Mouse (Mus musculus) kidney, postnatal 4 days (tissue): Measurements from ENCODE around the gene Card10.

ENCODE experiments used
- DNase-seq, 2 experiments: peaks; one replicate each; pipeline ENCODE4 v3.0.0; 2021; ENCODE audit warnings: mixed read lengths in 2 of 2

The Card10 gene

GRCm38 (mm10) chr15:78801571-78801970 lies 1.3 kb downstream of the Card10 start:
- DNase-seq: no peak

- DNase-seq: peak in 1 of 2 experiments; percentile 51
These were observed 3.8 kb downstream of the Card10 start for GRCm38 (mm10) chr15:78799029-78799428.

- no peak for DNase-seq
These were observed 5.8 kb downstream of the Card10 start for GRCm38 (mm10) chr15:78797060-78797329.

GRCm38 (mm10) chr15:78796196-78797059 lies 6.4 kb downstream of the Card10 start:
- DNase-seq: peak; percentile 65 to 79

- peak in 1 of 2 experiments; percentile 12 for DNase-seq
These were observed 11.9 kb downstream of the Card10 start for GRCm38 (mm10) chr15:78790990-78791389.

- peak; percentile 72 to 77 for DNase-seq
These were observed 12.4 kb downstream of the Card10 start for GRCm38 (mm10) chr15:78790451-78790850.

GRCm38 (mm10) chr15:78789721-78790323 lies 13.0 kb downstream of the Card10 start:
- no peak for DNase-seq

GRCm38 (mm10) chr15:78788042-78788441 lies 14.8 kb downstream of the Card10 start:
- DNase-seq: peak in 1 of 2 experiments; percentile 54

GRCm38 (mm10) chr15:78787287-78787856 lies 15.5 kb downstream of the Card10 start:
- DNase-seq: no peak

GRCm38 (mm10) chr15:78786411-78786818 lies 16.4 kb downstream of the Card10 start:
- DNase-seq: no peak

GRCm38 (mm10) chr15:78785961-78786360 lies 16.9 kb downstream of the Card10 start:
- peak; percentile 68 to 80 for DNase-seq

GRCm38 (mm10) chr15:78785258-78785657 lies 17.6 kb downstream of the Card10 start:
- DNase-seq: no peak

- no peak for DNase-seq
These were observed 18.3 kb downstream of the Card10 start for GRCm38 (mm10) chr15:78784520-78784919.

GRCm38 (mm10) chr15:78782348-78783103 lies 20.3 kb downstream of the Card10 start:
- DNase-seq: no peak

GRCm38 (mm10) chr15:78780908-78781307 lies 21.9 kb downstream of the Card10 start:
- DNase-seq: peak in 1 of 2 experiments; percentile 63

GRCm38 (mm10) chr15:78780359-78780758 lies 22.5 kb downstream of the Card10 start:
- DNase-seq: no peak

GRCm38 (mm10) chr15:78779690-78780089 lies 23.2 kb downstream of the Card10 start:
- no peak for DNase-seq

- DNase-seq: peak in 1 of 2 experiments; percentile 53
These were observed 23.6 kb downstream of the Card10 start for GRCm38 (mm10) chr15:78779253-78779652.

GRCm38 (mm10) chr15:78778077-78778870 lies 24.6 kb downstream of the Card10 start:
- peak; percentile 93 to 95 for DNase-seq

GRCm38 (mm10) chr15:78773290-78773729 lies 29.5 kb downstream of the Card10 start, which contains the start of gene Mfng:
Mfng (minus strand) TSS chr15:78773475.
- peak; percentile 80 to 89 for DNase-seq

GRCm38 (mm10) chr15:78772856-78773255 lies 30.0 kb downstream of the Card10 start:
- DNase-seq: no peak

- DNase-seq: peak; percentile 40 to 52
These were observed 30.5 kb downstream of the Card10 start for GRCm38 (mm10) chr15:78772368-78772763.
